Comparison of ENCODE assay signal across 20 mouse cellular contexts in the genomic region with DNA sequence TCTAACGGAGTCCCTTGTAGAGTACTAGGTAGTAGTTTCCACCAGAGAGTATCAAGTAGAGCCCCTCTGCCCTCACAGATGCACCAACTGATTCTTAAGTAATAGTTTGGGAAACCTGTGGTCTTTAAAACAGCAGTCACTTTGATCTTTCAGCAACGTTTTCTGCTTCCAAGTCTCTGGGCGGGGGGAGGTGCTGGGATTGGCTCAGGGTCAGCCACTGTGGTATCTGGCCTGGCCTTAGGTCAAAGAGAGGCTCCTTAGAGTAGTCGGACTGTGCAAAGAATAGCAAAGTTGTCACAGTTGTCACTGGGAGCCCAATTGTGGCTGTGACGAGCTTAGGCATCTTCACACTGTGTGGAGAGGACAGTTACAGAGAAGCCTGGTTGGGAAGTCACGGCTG. TPM values are rescaled to one million over a fixed set of nuclear protein-coding genes. Genes with fewer than 3 reads are reported as not detected.
DNase-seq lines count a peak whose midpoint lies in the region; ATAC-seq and TF ChIP-seq lines count a peak whose summit lies in the region.
"Had no signal": no experiment of that assay in that cellular context is flagged by ENCODE, and none has a peak within 500 bp of the region (broad histone marks: within the 10 kb centered on the region; RNA-seq: fewer than 3 reads in every experiment).

No protein-coding gene starts in this region.

- peak overlapping the region; percentile 44 for H3K4me2 ChIP-seq in liver, embryonic 13.5 days
- H3K4me2 ChIP-seq in liver, embryonic 15.5 days: peak overlapping the region; percentile 37
- H3K4me2 ChIP-seq in stomach, postnatal 0 days (replicated peaks; ENCODE audit: low read depth): no peak overlapping the region
- H3K4me2 ChIP-seq: embryonic facial prominence, embryonic 15.5 days; forebrain, embryonic 12.5 days; heart, embryonic 13.5 days; hindbrain, embryonic 12.5 days had no signal

- H3K27ac ChIP-seq in gastrocnemius, adult 2 months: peak overlapping the region; percentile 46; the same call in 1 of the 2 replicates
- peak overlapping the region; percentile 72 for H3K27ac ChIP-seq in liver, embryonic 13.5 days
- H3K27ac ChIP-seq in liver, embryonic 15.5 days (replicated peaks): peak overlapping the region; percentile 74
- no peak overlapping the region for H3K27ac ChIP-seq in stomach, postnatal 0 days (replicated peaks)
- H3K27ac ChIP-seq: embryonic facial prominence, embryonic 15.5 days; forebrain, embryonic 12.5 days; heart, embryonic 13.5 days; hindbrain, embryonic 12.5 days had no signal

- H3K4me3 ChIP-seq in gastrocnemius, adult 2 months: no peak overlapping the region
- peak overlapping the region; percentile 30 for H3K4me3 ChIP-seq in liver, embryonic 13.5 days (replicated peaks)
- peak overlapping the region; percentile 35 for H3K4me3 ChIP-seq in liver, embryonic 15.5 days (replicated peaks)
- no peak overlapping the region for H3K4me3 ChIP-seq in stomach, postnatal 0 days (ENCODE audit: low read depth, low read length)
- H3K4me3 ChIP-seq: embryonic facial prominence, embryonic 15.5 days; forebrain, embryonic 12.5 days; heart, embryonic 13.5 days; hindbrain, embryonic 12.5 days had no signal

- no peaks in the 10 kb centered on the region for H3K9me3 ChIP-seq in liver, embryonic 13.5 days (replicated peaks)
- no peaks in the 10 kb centered on the region for H3K9me3 ChIP-seq in liver, embryonic 15.5 days (replicated peaks)
- no peaks in the 10 kb centered on the region for H3K9me3 ChIP-seq in stomach, postnatal 0 days (ENCODE audit: control insufficient read depth, low read length)
- H3K9me3 ChIP-seq: embryonic facial prominence, embryonic 15.5 days; forebrain, embryonic 12.5 days; heart, embryonic 13.5 days; hindbrain, embryonic 12.5 days had no signal

- H3K4me1 ChIP-seq in liver, embryonic 13.5 days (replicated peaks): peaks cover 12% of the 10 kb centered on the region
- H3K4me1 ChIP-seq in liver, embryonic 15.5 days (replicated peaks): peaks cover 13% of the 10 kb centered on the region
- H3K4me1 ChIP-seq in stomach, postnatal 0 days (replicated peaks; ENCODE audit: control insufficient read depth, insufficient read depth): no peaks in the 10 kb centered on the region
- H3K4me1 ChIP-seq: embryonic facial prominence, embryonic 15.5 days; forebrain, embryonic 12.5 days; heart, embryonic 13.5 days; hindbrain, embryonic 12.5 days had no signal

- intact Hi-C loops in gastrocnemius, adult 2 months (cut with DNase I): no loop called here
- intact Hi-C loops in gastrocnemius, postnatal 14 days (cut with DNase I; ENCODE audit: low total_unique reads): no loop called here

- no peaks in the 10 kb centered on the region for H3K27me3 ChIP-seq in liver, embryonic 13.5 days
- H3K27me3 ChIP-seq in liver, embryonic 15.5 days: no peaks in the 10 kb centered on the region
- H3K27me3 ChIP-seq in stomach, postnatal 0 days (ENCODE audit: control insufficient read depth, insufficient read depth, low read length): no peaks in the 10 kb centered on the region
- H3K27me3 ChIP-seq: embryonic facial prominence, embryonic 15.5 days; forebrain, embryonic 12.5 days; heart, embryonic 13.5 days; hindbrain, embryonic 12.5 days had no signal

- TF ChIP-seq CTCF in gastrocnemius, adult 2 months (IDR thresholded peaks at IDR 0.05): no peak
- no peak for TF ChIP-seq CTCF in stomach, postnatal 0 days (IDR thresholded peaks at IDR 0.05; ENCODE audit: low read depth)

- no peak for ATAC-seq in liver, embryonic 13.5 days (ENCODE audit: low read depth)
- ATAC-seq in liver, embryonic 15.5 days (ENCODE audit: insufficient read depth): no peak
- ATAC-seq in stomach, postnatal 0 days (ENCODE audit: low FRiP score, low TSS enrichment): no peak
- ATAC-seq: forebrain, embryonic 16.5 days; hindbrain, embryonic 16.5 days; inflammation-experienced regulatory T-cells, adult 6 months had no signal

- 73% methylated on average over 6 of the region's 6 CpGs for WGBS in liver, embryonic 13.5 days (ENCODE audit: insufficient replicate concordance)
- WGBS in liver, embryonic 15.5 days (ENCODE audit: insufficient replicate concordance): 69% methylated on average over 6 of the region's 6 CpGs
- WGBS in stomach, postnatal 0 days: 71% methylated on average over 6 of the region's 6 CpGs

- H3K36me3 ChIP-seq in liver, embryonic 13.5 days: peaks cover 87% of the 10 kb centered on the region
- H3K36me3 ChIP-seq in liver, embryonic 15.5 days (replicated peaks): peaks cover 80% of the 10 kb centered on the region
- H3K36me3 ChIP-seq in stomach, postnatal 0 days (ENCODE audit: control insufficient read depth, insufficient read depth, low read length): peaks cover 4% of the 10 kb centered on the region; the same call in 1 of the 2 replicates

- TF ChIP-seq EP300 in stomach, postnatal 0 days (optimal IDR thresholded peaks at IDR 0.05): no peak

- H3K9ac ChIP-seq in liver, embryonic 13.5 days: peak overlapping the region; percentile 40
- no peak overlapping the region for H3K9ac ChIP-seq in liver, embryonic 15.5 days
- H3K9ac ChIP-seq in stomach, postnatal 0 days (ENCODE audit: low read length): no peak overlapping the region
- H3K9ac ChIP-seq: embryonic facial prominence, embryonic 15.5 days; forebrain, embryonic 12.5 days; heart, embryonic 13.5 days; hindbrain, embryonic 12.5 days had no signal

- DNase-seq in gastrocnemius, adult 2 months: no peak
- DNase-seq in gastrocnemius, postnatal 14 days: no peak
- no peak for DNase-seq in liver, embryonic 13.5 days
- DNase-seq in stomach, postnatal 0 days (ENCODE audit: low spot score): no peak
- DNase-seq in frontal cortex, postnatal 25 days (ENCODE audit: low spot score in 2 of 2): no peak
- DNase-seq: adrenal gland, adult 8-10 months; cerebellum, adult 11-12 months; cerebellum, adult 9-10 months; cerebellum, postnatal 25 days; gastrocnemius, postnatal 36 days; heart, adult 11 months; heart, postnatal 4 days had no signal

RNA-seq across cellular contexts. Expression of a gene that starts 26.2 kb away (rescaled TPM):
- 1 to 10 TPM; 6.5 to 7.7 TPM for total RNA-seq in gastrocnemius, adult 2 months (2021)
- total RNA-seq in gastrocnemius, postnatal 14 days (2021): 10 to 100 TPM; 11.2 to 12.9 TPM
- 73.8 and 82.4 TPM in 2 replicates for polyA plus RNA-seq in liver, embryonic 13.5 days (2015; fragmentation: Nextera tagmentation; extraction: Ambion mirVana)
- 65.8 and 69.2 TPM in 2 replicates for polyA plus RNA-seq in liver, embryonic 15.5 days (2015; fragmentation: Nextera tagmentation; extraction: Ambion mirVana)
- 26.0 and 27.7 TPM in 2 replicates for polyA plus RNA-seq in stomach, postnatal 0 days (2015; fragmentation: Nextera tagmentation; extraction: Ambion mirVana)

Comparison
In these comparisons a context has a peak if more than half of its experiments do, and no peak if none do; other contexts are left out.
1. H3K4me3 ChIP-seq: peak in liver, embryonic 13.5 days (single experiment) and liver, embryonic 15.5 days (single experiment); none in gastrocnemius, adult 2 months (single experiment) and stomach, postnatal 0 days (single experiment).